ENCODE assay signal across 8 mouse cellular contexts in genomic region chr1:74858171-74858719, GRCm38 (mm10). TPM values are rescaled to one million over a fixed set of nuclear protein-coding genes. Genes with fewer than 3 reads are reported as not detected.
A peak's percentile ranks its signal among the peaks of the same experiment; 100 is the strongest.
DNase-seq lines count a peak whose midpoint lies in the region; ATAC-seq and TF ChIP-seq lines count a peak whose summit lies in the region.

No protein-coding gene starts in this region.

- WGBS in hindbrain, postnatal 0 days = 0% methylated on average over 29 of the region's 29 CpGs

- H3K4me1 ChIP-seq in hindbrain, postnatal 0 days (ENCODE audit: insufficient read depth, low read length) = peaks cover 11% of the 10 kb centered on the region

- TF ChIP-seq CTCF in hindbrain, postnatal 0 days (IDR thresholded peaks at IDR 0.05; ENCODE audit: low read depth) = no peak
- TF ChIP-seq CTCF in left cerebral cortex, adult 2 months (IDR thresholded peaks at IDR 0.05) = no peak

- peak; percentile 82 for ATAC-seq in hindbrain, postnatal 0 days

- H3K9me3 ChIP-seq in hindbrain, postnatal 0 days (ENCODE audit: low read length) = no peaks in the 10 kb centered on the region

- H3K27ac ChIP-seq in hindbrain, postnatal 0 days = peak overlapping the region; percentile 90
- peak overlapping the region; percentile 96 for H3K27ac ChIP-seq in left cerebral cortex, adult 2 months

- H3K27me3 ChIP-seq in hindbrain, postnatal 0 days (ENCODE audit: insufficient read depth, low read length) = no peaks in the 10 kb centered on the region

- no peaks in the 10 kb centered on the region for H3K36me3 ChIP-seq in hindbrain, postnatal 0 days (ENCODE audit: insufficient read depth, low read length)

- peak overlapping the region; percentile 85 for H3K4me2 ChIP-seq in hindbrain, postnatal 0 days (ENCODE audit: low read depth, low read length)

- H3K4me3 ChIP-seq in hindbrain, postnatal 0 days (ENCODE audit: low read length) = peak overlapping the region; percentile 92
- peak overlapping the region; percentile 80 for H3K4me3 ChIP-seq in left cerebral cortex, adult 2 months

- DNase-seq in adrenal gland, adult 18-20 months (ENCODE audit: low spot score in 2 of 2) = peak; percentile 69 to 74
- peak; percentile 97 to 98 for DNase-seq in cerebellum, postnatal 14 days
- peak; percentile 63 to 81 for DNase-seq in frontal cortex, postnatal 25 days (ENCODE audit: low spot score in 2 of 2)
- DNase-seq in hindbrain, postnatal 0 days (ENCODE audit: low spot score) = peak; percentile 96
- peak; percentile 88 to 89 for DNase-seq in left cerebral cortex, adult 2 months (ENCODE audit: extremely low spot score in 1 of 2, low spot score in 2 of 2)
- peak; percentile 57 to 69 for DNase-seq in lung, postnatal 4 days
- peak; percentile 90 for DNase-seq in right cerebral cortex, postnatal 14 days
- no peak for DNase-seq in T-cell, adult 2 months (ENCODE audit: low spot score)

- intact Hi-C loops in left cerebral cortex, adult 2 months (cut with DNase I) = no loop called here

- H3K9ac ChIP-seq in hindbrain, postnatal 0 days (replicated peaks; ENCODE audit: low read length) = peak overlapping the region; percentile 68

RNA-seq across cellular contexts. Expression of gene Cdk5r2, which starts 3.5 kb away (rescaled TPM):
- total RNA-seq in adrenal gland, adult 18-20 months (2021) = 1 to 10 TPM; 4.1 to 4.8 TPM
- total RNA-seq in hindbrain, postnatal 0 days (2014; rRNA removed) = 59.2 and 75.3 TPM in 2 replicates
- polyA plus RNA-seq in hindbrain, postnatal 0 days (2015; fragmentation: Nextera tagmentation; extraction: Ambion mirVana) = 12.3 and 13.6 TPM in 2 replicates
- 100 to 1,000 TPM; 365 to 389 TPM for total RNA-seq in left cerebral cortex, adult 2 months (2021)

RNA-seq across cellular contexts. Expression of gene Fev, which starts 27.0 kb away (rescaled TPM):
- 1 to 10 TPM in 1 of 2 experiments, under 1 TPM in 1; 0.96 to 1.2 TPM for total RNA-seq in adrenal gland, adult 18-20 months (2021)
- total RNA-seq in hindbrain, postnatal 0 days (2014; rRNA removed) = 0.16 and 1.1 TPM in 2 replicates
- polyA plus RNA-seq in hindbrain, postnatal 0 days (2015; fragmentation: Nextera tagmentation; extraction: Ambion mirVana) = 4.2 and 5.9 TPM in 2 replicates
- not detected for total RNA-seq in left cerebral cortex, adult 2 months (2021)

RNA-seq across cellular contexts. Expression of gene Cryba2, which starts 34.7 kb away (rescaled TPM):
- under 1 TPM; 0.58 to 0.76 TPM for total RNA-seq in adrenal gland, adult 18-20 months (2021)
- 2.0 TPM in 1 of 2 replicates, not detected in the other for total RNA-seq in hindbrain, postnatal 0 days (2014; rRNA removed)
- polyA plus RNA-seq in hindbrain, postnatal 0 days (2015; fragmentation: Nextera tagmentation; extraction: Ambion mirVana) = 1.6 and 1.7 TPM in 2 replicates
- not detected for total RNA-seq in left cerebral cortex, adult 2 months (2021)

Comparison
In these comparisons a context has a peak if more than half of its experiments do, and no peak if none do; other contexts are left out.
1. RNA of gene Cdk5r2, which starts 3.5 kb away (total RNA-seq): 365 to 389 TPM in left cerebral cortex, adult 2 months and 59.2 to 75.3 TPM in hindbrain, postnatal 0 days; 4.1 to 4.8 TPM in adrenal gland, adult 18-20 months; every median in the first group is over 10 times any median in the second.